Mouse (Mus musculus) inflammation-experienced regulatory T-cells, adult 16 weeks (primary cell): Measurements from ENCODE around the gene Pid1. TPM values are rescaled to one million over a fixed set of nuclear protein-coding genes. Genes with fewer than 3 reads are reported as not detected.

ENCODE experiments used
- polyA plus RNA-seq: library from polyadenylated mRNA; unstranded; fragments of 100-300 nt; shearing (Covaris generic); gene quantifications from one replicate; pipeline ENCODE4 v1.2.1, GENCODE M21; 2017

Pid1 gene
- polyA plus RNA-seq, result 1.1 TPM

GRCm38 (mm10) chr1:84363967-84364366 lies at the start of gene Pid1:
Pid1 (minus strand) TSS chr1:84364180.

